Mouse (Mus musculus): Measurements from ENCODE around the gene Fam198a. TPM values are rescaled to one million over a fixed set of nuclear protein-coding genes. Genes with fewer than 3 reads are reported as not detected.

Gene Fam198a
- polyA plus RNA-seq, 1 experiment from 2014 or later: 2.5 TPM

GRCm38 (mm10) chr9:121988910-121989309 lies 38.1 kb downstream of the Fam198a start:
- H3K9ac ChIP-seq: no peak overlapping the region
- no peaks in the 10 kb centered on the region for H3K4me1 ChIP-seq
- no peak overlapping the region for H3K27ac ChIP-seq
- no peak for ATAC-seq (ENCODE audit: borderline replicate concordance, extremely low read depth, low FRiP score, low TSS enrichment)
- H3K36me3 ChIP-seq: no peaks in the 10 kb centered on the region
- H3K9me3 ChIP-seq: no peaks in the 10 kb centered on the region
- no peak overlapping the region for H3K4me2 ChIP-seq
- no peak overlapping the region for H3K4me3 ChIP-seq
- 62% methylated on average over 3 of the region's 3 CpGs for WGBS
- H3K27me3 ChIP-seq: no peaks in the 10 kb centered on the region

GRCm38 (mm10) chr9:121989536-121989935 lies 38.7 kb downstream of the Fam198a start:
- no peaks in the 10 kb centered on the region for H3K36me3 ChIP-seq
- no peak overlapping the region for H3K27ac ChIP-seq
- WGBS: 69% methylated on average over 5 of the region's 5 CpGs
- H3K27me3 ChIP-seq: no peaks in the 10 kb centered on the region
- no peak for ATAC-seq (ENCODE audit: borderline replicate concordance, extremely low read depth, low FRiP score, low TSS enrichment)
- no peak overlapping the region for H3K9ac ChIP-seq
- no peaks in the 10 kb centered on the region for H3K9me3 ChIP-seq
- no peak overlapping the region for H3K4me2 ChIP-seq
- H3K4me1 ChIP-seq: no peaks in the 10 kb centered on the region
- H3K4me3 ChIP-seq: no peak overlapping the region

GRCm38 (mm10) chr9:121991041-121991440 lies 40.3 kb downstream of the Fam198a start:
- Histone ChIP-seq H3K4me2 (no peak overlapping the region), H3K4me3 (no peak overlapping the region), H3K4me1 (peaks cover 6% of the 10 kb centered on the region; the same call in 1 of the 2 replicates), H3K27ac (no peak overlapping the region), H3K36me3 (no peaks in the 10 kb centered on the region), H3K27me3 (no peaks in the 10 kb centered on the region), H3K9me3 (no peaks in the 10 kb centered on the region), H3K9ac (no peak overlapping the region)
- WGBS: 55% methylated on average over 5 of the region's 5 CpGs
- no peak for ATAC-seq (ENCODE audit: borderline replicate concordance, extremely low read depth, low FRiP score, low TSS enrichment)

DNA sequence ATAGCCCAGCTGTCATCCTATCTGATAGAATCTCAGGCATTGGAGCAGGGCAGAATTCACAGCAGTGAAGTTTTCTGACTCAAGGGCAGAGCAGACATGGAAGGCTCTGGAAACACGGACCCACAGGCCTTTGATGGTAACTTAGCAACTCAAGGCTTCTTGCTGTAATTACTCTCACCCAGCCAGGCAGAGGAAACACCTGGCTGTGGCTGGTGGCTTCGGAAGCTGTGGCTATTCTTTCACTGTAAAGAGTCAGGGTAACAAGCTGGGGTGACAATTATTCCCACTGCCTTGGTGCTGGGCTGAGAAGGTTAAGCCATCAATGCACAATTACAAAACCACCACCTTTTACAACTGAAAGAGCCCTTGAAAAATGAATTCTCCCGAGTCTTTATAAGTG lies 42.3 kb downstream of the Fam198a start:
- Histone ChIP-seq H3K4me3 (no peak overlapping the region), H3K9me3 (no peaks in the 10 kb centered on the region), H3K9ac (no peak overlapping the region), H3K27me3 (no peaks in the 10 kb centered on the region), H3K36me3 (no peaks in the 10 kb centered on the region), H3K4me1 (peaks cover 6% of the 10 kb centered on the region; the same call in 1 of the 2 replicates), H3K27ac (no peak overlapping the region), H3K4me2 (no peak overlapping the region)
- ATAC-seq (ENCODE audit: borderline replicate concordance, extremely low read depth, low FRiP score, low TSS enrichment): no peak
- WGBS: 57% methylated on average over 3 of the region's 3 CpGs

DNA sequence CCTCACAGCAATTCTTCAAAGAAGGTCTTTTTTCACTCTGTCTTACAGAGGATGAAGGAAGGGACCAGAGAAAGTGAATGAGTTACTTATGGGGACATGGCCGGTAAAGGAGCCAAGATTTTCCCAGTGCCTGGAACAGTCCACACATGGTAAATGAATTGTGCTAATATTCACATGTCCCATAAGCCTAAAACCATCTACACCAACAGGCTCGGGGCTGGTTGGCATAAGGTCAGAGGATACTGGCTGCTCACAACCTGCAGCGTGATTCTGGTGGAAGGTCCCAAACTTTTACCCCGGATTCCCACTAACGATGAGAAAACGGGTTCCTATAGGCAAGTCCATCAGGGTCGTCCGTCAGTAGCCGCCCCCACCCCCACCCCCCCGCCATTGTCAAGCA lies 44.3 kb downstream of the Fam198a start:
- Histone ChIP-seq H3K9me3 (no peaks in the 10 kb centered on the region), H3K27me3 (no peaks in the 10 kb centered on the region), H3K27ac (no peak overlapping the region), H3K9ac (peak overlapping the region; percentile 82), H3K4me1 (peaks cover 6% of the 10 kb centered on the region; the same call in 1 of the 2 replicates), H3K4me2 (peak overlapping the region; percentile 99), H3K4me3 (peak overlapping the region; percentile 69), H3K36me3 (no peaks in the 10 kb centered on the region)
- no peak for ATAC-seq (ENCODE audit: borderline replicate concordance, extremely low read depth, low FRiP score, low TSS enrichment)
- 17% methylated on average over 10 of the region's 10 CpGs for WGBS

DNA sequence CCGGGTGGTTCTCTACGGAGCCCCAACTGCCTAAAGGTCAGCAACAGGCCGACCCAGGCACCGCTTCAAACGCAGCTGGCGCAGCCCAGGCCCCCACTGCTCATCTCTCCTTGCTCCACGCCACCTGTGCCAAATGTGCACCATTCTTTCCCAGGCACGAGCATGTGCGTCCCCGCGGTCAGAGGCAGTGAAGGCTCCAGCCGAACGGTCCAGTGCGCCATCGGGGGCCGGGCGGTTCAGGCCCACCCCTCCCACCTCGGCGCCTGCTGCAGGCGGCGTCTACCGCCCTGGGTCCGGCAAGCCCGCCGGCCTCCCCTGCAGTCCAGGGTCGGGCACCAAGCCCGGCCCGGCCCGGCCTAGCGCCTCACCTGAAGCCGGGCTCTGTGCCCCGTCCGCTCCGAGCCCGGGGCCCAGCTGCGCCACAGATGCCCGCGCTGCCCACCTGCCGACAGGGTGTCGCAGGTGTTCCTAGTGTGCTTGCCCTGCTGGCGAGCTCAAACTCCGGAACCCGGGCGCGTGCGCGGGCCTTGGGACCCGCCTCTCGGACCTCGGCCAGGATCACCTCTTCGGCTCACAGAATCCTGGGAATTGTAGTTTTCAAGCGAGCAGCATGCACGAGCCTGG lies 44.8 kb downstream of the Fam198a start:
- H3K27ac ChIP-seq: peak overlapping the region; percentile 35; the same call in 1 of the 2 replicates
- under 1% methylated on average over 53 of the region's 53 CpGs for WGBS
- ATAC-seq (ENCODE audit: borderline replicate concordance, extremely low read depth, low FRiP score, low TSS enrichment): peak; percentile 86

GRCm38 (mm10) chr9:121997010-121997409 lies 46.2 kb downstream of the Fam198a start, which contains the start of gene Pomgnt2:
Gene Pomgnt2 (minus strand): TSS chr9:121997110.
- H3K27ac ChIP-seq: no peak within 1 kb of the TSS
- ATAC-seq (ENCODE audit: borderline replicate concordance, extremely low read depth, low FRiP score, low TSS enrichment): no peak
- H3K4me3 ChIP-seq: peak within 1 kb of the TSS; percentile 69
- H3K36me3 ChIP-seq: no peaks in the 10 kb centered on the region
- H3K9ac ChIP-seq: no peak within 1 kb of the TSS
- no peaks in the 10 kb centered on the region for H3K9me3 ChIP-seq
- peaks cover 6% of the 10 kb centered on the region; the same call in 1 of the 2 replicates for H3K4me1 ChIP-seq
- H3K4me2 ChIP-seq: peak within 1 kb of the TSS; percentile 99
- no peaks in the 10 kb centered on the region for H3K27me3 ChIP-seq

More for the DNA sequence above, 44.8 kb downstream of the Fam198a start:
- H3K4me1 ChIP-seq: peaks cover 6% of the 10 kb centered on the region; the same call in 1 of the 2 replicates
- peak overlapping the region; percentile 82 for H3K9ac ChIP-seq
- no peaks in the 10 kb centered on the region for H3K36me3 ChIP-seq
- peak overlapping the region; percentile 99 for H3K4me2 ChIP-seq
- H3K27me3 ChIP-seq: no peaks in the 10 kb centered on the region
- H3K9me3 ChIP-seq: no peaks in the 10 kb centered on the region
- peak overlapping the region; percentile 69 for H3K4me3 ChIP-seq

GRCm38 (mm10) chr9:121997978-121998377 lies 47.2 kb downstream of the Fam198a start:
- 74% methylated on average over 4 of the region's 4 CpGs for WGBS
- no peak for ATAC-seq (ENCODE audit: borderline replicate concordance, extremely low read depth, low FRiP score, low TSS enrichment)
- Histone ChIP-seq H3K4me1 (peaks cover 6% of the 10 kb centered on the region; the same call in 1 of the 2 replicates), H3K4me3 (no peak overlapping the region), H3K9me3 (no peaks in the 10 kb centered on the region), H3K27ac (no peak overlapping the region), H3K4me2 (no peak overlapping the region), H3K36me3 (no peaks in the 10 kb centered on the region), H3K27me3 (no peaks in the 10 kb centered on the region), H3K9ac (no peak overlapping the region)

- WGBS: 95% methylated on average over 2 of the region's 2 CpGs
- ATAC-seq (ENCODE audit: borderline replicate concordance, extremely low read depth, low FRiP score, low TSS enrichment): no peak
- H3K27me3 ChIP-seq: no peaks in the 10 kb centered on the region
- H3K9ac ChIP-seq: no peak overlapping the region
- no peaks in the 10 kb centered on the region for H3K4me1 ChIP-seq
- no peak overlapping the region for H3K4me3 ChIP-seq
- H3K9me3 ChIP-seq: no peaks in the 10 kb centered on the region
- H3K4me2 ChIP-seq: no peak overlapping the region
- H3K27ac ChIP-seq: no peak overlapping the region
- H3K36me3 ChIP-seq: no peaks in the 10 kb centered on the region
These were observed 55.4 kb downstream of the Fam198a start for GRCm38 (mm10) chr9:122006175-122006574.

GRCm38 (mm10) chr9:122006609-122007008 lies 55.8 kb downstream of the Fam198a start:
- no peaks in the 10 kb centered on the region for H3K36me3 ChIP-seq
- H3K27me3 ChIP-seq: no peaks in the 10 kb centered on the region
- ATAC-seq (ENCODE audit: borderline replicate concordance, extremely low read depth, low FRiP score, low TSS enrichment): no peak
- H3K9me3 ChIP-seq: no peaks in the 10 kb centered on the region
- 4% methylated on average over 7 of the region's 7 CpGs for WGBS
- H3K4me1 ChIP-seq: no peaks in the 10 kb centered on the region
- no peak overlapping the region for H3K27ac ChIP-seq
- no peak overlapping the region for H3K4me3 ChIP-seq
- H3K9ac ChIP-seq: no peak overlapping the region
- H3K4me2 ChIP-seq: no peak overlapping the region

DNA sequence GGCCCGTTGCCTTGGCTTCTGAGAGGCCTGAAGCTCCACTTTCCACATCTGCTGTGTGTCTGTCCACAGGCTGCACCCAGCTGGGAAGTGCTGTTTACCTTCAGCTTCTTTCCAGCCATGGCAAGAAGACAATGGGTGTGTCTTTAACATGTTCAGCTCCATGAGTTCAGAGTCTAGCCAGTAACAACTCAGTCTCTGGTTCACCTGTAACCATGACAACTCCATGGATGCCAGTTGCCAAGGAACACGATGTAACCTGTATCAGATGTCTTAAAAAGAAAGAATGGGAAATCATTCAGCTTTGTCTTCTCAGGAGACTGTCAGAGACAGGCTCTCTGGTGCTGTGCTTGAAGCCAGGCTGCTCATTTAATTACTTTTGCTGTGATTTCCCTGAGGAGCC lies 58.1 kb downstream of the Fam198a start:
- H3K27ac ChIP-seq: no peak overlapping the region
- H3K4me2 ChIP-seq: no peak overlapping the region
- H3K9me3 ChIP-seq: no peaks in the 10 kb centered on the region
- H3K9ac ChIP-seq: no peak overlapping the region
- no peaks in the 10 kb centered on the region for H3K36me3 ChIP-seq
- no peaks in the 10 kb centered on the region for H3K27me3 ChIP-seq
- H3K4me3 ChIP-seq: no peak overlapping the region
- WGBS: 46% methylated on average over 2 of the region's 2 CpGs
- no peaks in the 10 kb centered on the region for H3K4me1 ChIP-seq
- ATAC-seq (ENCODE audit: borderline replicate concordance, extremely low read depth, low FRiP score, low TSS enrichment): no peak

DNA sequence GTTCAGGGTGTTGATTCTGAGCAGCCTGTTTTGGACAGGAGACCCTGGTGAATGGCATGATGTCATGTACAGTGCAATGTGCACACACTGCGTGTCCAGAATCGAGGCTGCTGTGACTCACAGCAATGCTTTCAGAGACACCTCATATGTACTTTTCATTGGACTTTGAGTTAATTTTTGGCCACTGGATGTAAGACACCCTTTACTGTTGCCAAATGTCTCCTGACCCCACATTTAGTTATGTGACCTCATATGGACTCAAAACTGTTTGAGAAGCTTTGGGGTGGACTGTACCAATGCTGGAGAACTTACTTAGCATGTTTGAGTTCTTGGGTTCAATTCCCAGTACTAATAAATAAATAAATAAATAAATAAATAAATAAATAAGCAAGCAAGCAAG lies 60.0 kb downstream of the Fam198a start:
- no peak overlapping the region for H3K27ac ChIP-seq
- no peak overlapping the region for H3K9ac ChIP-seq
- H3K9me3 ChIP-seq: no peaks in the 10 kb centered on the region
- no peaks in the 10 kb centered on the region for H3K36me3 ChIP-seq
- no peak overlapping the region for H3K4me3 ChIP-seq
- H3K4me1 ChIP-seq: no peaks in the 10 kb centered on the region
- H3K27me3 ChIP-seq: no peaks in the 10 kb centered on the region
- ATAC-seq (ENCODE audit: borderline replicate concordance, extremely low read depth, low FRiP score, low TSS enrichment): no peak
- 70% methylated on average over 2 of the region's 2 CpGs for WGBS
- H3K4me2 ChIP-seq: no peak overlapping the region
